Comparison of ENCODE assay signal across 8 mouse cellular contexts in the genomic region with DNA sequence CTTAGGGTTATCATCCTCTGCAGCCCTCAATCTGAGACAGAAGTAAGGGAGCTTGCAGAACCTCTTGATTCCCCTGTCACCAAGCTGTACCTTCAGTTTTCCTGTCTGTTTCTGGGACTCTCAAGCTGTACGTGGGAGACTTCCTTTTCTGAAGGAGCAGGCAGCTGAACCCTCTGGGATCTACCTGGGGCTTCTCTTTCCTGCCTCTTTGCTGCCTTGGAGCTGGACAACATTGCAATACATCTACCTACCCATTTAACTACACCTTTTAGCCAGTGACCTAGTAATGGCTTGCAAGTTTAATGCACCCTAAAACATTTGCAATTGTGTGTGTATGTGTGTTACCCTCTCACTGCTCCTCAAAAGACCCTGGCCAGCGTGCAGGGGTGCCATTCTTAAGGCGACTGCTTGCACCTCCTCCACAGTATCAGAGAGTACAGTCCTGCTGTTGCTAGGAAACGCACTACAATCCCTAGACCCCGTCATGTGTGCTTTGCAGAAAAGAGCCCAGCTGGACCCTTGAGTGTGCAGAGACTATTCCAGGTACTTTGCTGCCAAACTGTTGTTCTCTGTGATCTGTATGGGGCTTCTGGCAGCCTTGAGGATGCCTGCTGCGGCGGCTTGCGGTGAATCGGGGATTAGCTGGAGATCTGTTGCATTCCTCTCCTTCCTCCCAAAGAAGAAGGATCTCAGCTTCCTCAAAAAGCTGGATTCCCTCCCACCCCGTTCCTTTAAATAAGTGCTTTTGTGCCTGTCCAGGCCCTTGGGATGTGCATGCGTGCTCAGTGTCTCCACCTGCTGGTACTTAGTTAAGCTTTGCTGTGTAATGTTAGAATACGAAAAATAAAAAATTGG. TPM values are rescaled to one million over a fixed set of nuclear protein-coding genes. Genes with fewer than 3 reads are reported as not detected.
DNase-seq lines count a peak whose midpoint lies in the region; ATAC-seq and TF ChIP-seq lines count a peak whose summit lies in the region.

No protein-coding gene starts in this region.

- peak; percentile 81 for DNase-seq in ES-CJ7 (ENCODE audit: low read depth, low spot score)
- DNase-seq in brain, embryonic 14.5 days (ENCODE audit: low read depth): peak; percentile 94
- DNase-seq in forebrain, embryonic 10.5 days (ENCODE audit: extremely low spot score, low spot score): peak; percentile 63
- DNase-seq in kidney, postnatal 25 days: peak; percentile 52 to 72
- DNase-seq in liver, embryonic 11.5 days (ENCODE audit: low spot score): no peak
- DNase-seq in ovary, adult 18-20 months (ENCODE audit: low spot score): peak; percentile 20
- no peak for DNase-seq in spleen, postnatal 14 days (ENCODE audit: low spot score in 2 of 2)

- TF ChIP-seq CTCF in brain, embryonic 14.5 days (IDR thresholded peaks at IDR 0.05; ENCODE audit: borderline replicate concordance, extremely low read depth, insufficient read depth, insufficient read length): peak; percentile 76

- no peak for TF ChIP-seq POLR2A in brain, embryonic 14.5 days (IDR thresholded peaks at IDR 0.05; ENCODE audit: borderline replicate concordance, extremely low read depth, insufficient read depth, insufficient read length, poor library complexity, severe bottlenecking)

- H3K36me3 ChIP-seq in forebrain, embryonic 10.5 days (replicated peaks): no peaks in the 10 kb centered on the region
- H3K36me3 ChIP-seq in heart, embryonic 16.5 days (ENCODE audit: control insufficient read depth, insufficient read depth): no peaks in the 10 kb centered on the region
- no peaks in the 10 kb centered on the region for H3K36me3 ChIP-seq in liver, embryonic 11.5 days (ENCODE audit: control insufficient read depth, insufficient read depth, low read length)

- H3K4me3 ChIP-seq in forebrain, embryonic 10.5 days: peak overlapping the region; percentile 36
- peak overlapping the region; percentile 23; the same call in 1 of the 2 replicates for H3K4me3 ChIP-seq in heart, embryonic 16.5 days (ENCODE audit: low read length)
- H3K4me3 ChIP-seq in liver, embryonic 11.5 days (ENCODE audit: low read depth, low read length): no peak overlapping the region

- peak overlapping the region; percentile 55 for H3K4me2 ChIP-seq in heart, embryonic 16.5 days (ENCODE audit: low read depth, low read length)
- H3K4me2 ChIP-seq in liver, embryonic 11.5 days: peak overlapping the region; percentile 6; the same call in 1 of the 2 replicates

- H3K27ac ChIP-seq in forebrain, embryonic 10.5 days: peak overlapping the region; percentile 75
- no peak overlapping the region for H3K27ac ChIP-seq in heart, embryonic 16.5 days (ENCODE audit: low read length)
- H3K27ac ChIP-seq in liver, embryonic 11.5 days (ENCODE audit: low read depth, low read length): no peak overlapping the region

- no peaks in the 10 kb centered on the region for H3K27me3 ChIP-seq in forebrain, embryonic 10.5 days (ENCODE audit: poor library complexity, severe bottlenecking)
- H3K27me3 ChIP-seq in heart, embryonic 16.5 days (ENCODE audit: control insufficient read depth, insufficient read depth, low read length): no peaks in the 10 kb centered on the region
- no peaks in the 10 kb centered on the region for H3K27me3 ChIP-seq in liver, embryonic 11.5 days (replicated peaks; ENCODE audit: control insufficient read depth, insufficient read depth, low read length)

- peak; percentile 65; the same call in 1 of the 2 replicates for ATAC-seq in heart, embryonic 16.5 days (replicated peaks; ENCODE audit: extremely low read depth, insufficient read depth, low FRiP score)
- no peak for ATAC-seq in liver, embryonic 11.5 days (replicated peaks; ENCODE audit: low FRiP score)

- WGBS in forebrain, embryonic 10.5 days: 9% methylated on average over 12 of the region's 12 CpGs
- 19% methylated on average over 12 of the region's 12 CpGs for WGBS in heart, embryonic 16.5 days
- WGBS in liver, embryonic 11.5 days: 26% methylated on average over 12 of the region's 12 CpGs

- H3K9ac ChIP-seq in heart, embryonic 16.5 days (ENCODE audit: low read length): peak overlapping the region; percentile 49; the same call in 1 of the 2 replicates
- H3K9ac ChIP-seq in liver, embryonic 11.5 days (ENCODE audit: low read depth, low read length): no peak overlapping the region

- no peaks in the 10 kb centered on the region for H3K9me3 ChIP-seq in forebrain, embryonic 10.5 days
- H3K9me3 ChIP-seq in heart, embryonic 16.5 days (replicated peaks; ENCODE audit: control insufficient read depth, low read length): no peaks in the 10 kb centered on the region
- H3K9me3 ChIP-seq in liver, embryonic 11.5 days (ENCODE audit: control insufficient read depth, low read length): no peaks in the 10 kb centered on the region

- peaks cover 19% of the 10 kb centered on the region for H3K4me1 ChIP-seq in forebrain, embryonic 10.5 days
- peaks cover 8% of the 10 kb centered on the region for H3K4me1 ChIP-seq in heart, embryonic 16.5 days (ENCODE audit: control insufficient read depth, insufficient read depth, low read length)
- no peaks in the 10 kb centered on the region for H3K4me1 ChIP-seq in liver, embryonic 11.5 days (replicated peaks; ENCODE audit: control insufficient read depth, insufficient read depth, low read length)

RNA-seq across cellular contexts. Expression of a gene that starts 35.9 kb away (rescaled TPM):
- polyA plus RNA-seq in brain, embryonic 14.5 days (2012; rRNA removed): 9.1 and 10.0 TPM in 2 replicates
- polyA plus RNA-seq in forebrain, embryonic 10.5 days (2016; fragmentation: Nextera tagmentation; extraction: Ambion mirVana): 9.1 TPM in 2 replicates
- polyA plus RNA-seq in heart, embryonic 16.5 days (2015; fragmentation: Nextera tagmentation; extraction: Ambion mirVana): 13.4 and 15.3 TPM in 2 replicates
- polyA plus RNA-seq in liver, embryonic 11.5 days (2014; fragmentation: Nextera tagmentation; extraction: Ambion mirVana): 6.4 and 8.2 TPM in 2 replicates

Comparison
In these comparisons a context has a peak if more than half of its experiments do, and no peak if none do; other contexts are left out.
1. DNase-seq: peak in ES-CJ7 (single experiment), brain, embryonic 14.5 days (single experiment), forebrain, embryonic 10.5 days (single experiment), kidney, postnatal 25 days (2 of 2) and ovary, adult 18-20 months (single experiment); none in liver, embryonic 11.5 days (single experiment) and spleen, postnatal 14 days (0 of 2).